Mouse (Mus musculus): ENCODE measurements around the gene Accsl. TPM values are rescaled to one million over a fixed set of nuclear protein-coding genes. Genes with fewer than 3 reads are reported as not detected.

The Accsl gene
- total RNA-seq, 2 experiments from 2014 or later = 0.24 TPM; not detected in 1

DNA sequence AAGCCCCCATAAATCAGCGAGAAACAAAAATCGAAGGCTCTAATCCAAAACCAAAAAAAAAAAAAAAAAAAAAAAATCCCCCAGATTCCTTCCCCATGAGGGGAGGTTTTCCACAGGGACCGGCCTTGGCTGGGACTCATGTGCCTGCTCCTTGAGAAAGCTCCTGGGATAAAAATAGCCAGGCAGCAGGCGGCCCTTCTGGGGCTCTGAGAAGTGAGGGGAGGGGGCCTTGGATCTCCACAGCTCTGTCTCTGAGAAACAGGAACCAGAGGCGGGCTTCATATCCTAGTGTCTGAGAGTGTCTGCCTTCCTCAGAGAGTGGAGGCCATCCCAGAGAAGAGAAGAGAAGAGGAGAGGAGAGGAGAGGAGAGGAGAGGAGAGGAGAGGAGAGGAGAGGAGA lies 8.0 kb upstream of the Accsl start:
- peak in 1 of 2 experiments; percentile 17 for DNase-seq
- intact Hi-C loops (cut with DNase I) = no loop called here

DNA sequence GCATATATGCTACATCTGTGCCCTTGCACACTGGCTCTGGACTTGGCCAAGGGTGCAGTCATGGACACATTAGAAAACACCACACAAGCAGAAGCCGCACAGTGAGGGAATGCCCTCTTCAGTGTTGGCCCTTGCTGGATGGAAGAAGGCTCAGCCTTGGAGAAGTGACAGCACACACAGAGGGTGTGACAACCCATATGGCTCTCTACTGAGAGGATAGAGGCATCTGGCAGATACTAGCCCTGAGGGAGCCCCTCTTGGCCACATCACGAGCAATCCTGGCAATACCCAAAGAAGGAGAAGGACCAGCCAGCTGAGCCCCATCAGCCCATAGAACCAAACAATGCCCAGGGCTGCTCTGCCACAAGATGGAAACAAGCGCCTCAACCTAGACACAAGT lies 5.6 kb upstream of the Accsl start:
- DNase-seq = no peak
- intact Hi-C loops (cut with DNase I) = loop anchor here (2.0 kb wide), 1 partner anchor 80 kb away; no protein-coding TSS in a partner anchor

DNA sequence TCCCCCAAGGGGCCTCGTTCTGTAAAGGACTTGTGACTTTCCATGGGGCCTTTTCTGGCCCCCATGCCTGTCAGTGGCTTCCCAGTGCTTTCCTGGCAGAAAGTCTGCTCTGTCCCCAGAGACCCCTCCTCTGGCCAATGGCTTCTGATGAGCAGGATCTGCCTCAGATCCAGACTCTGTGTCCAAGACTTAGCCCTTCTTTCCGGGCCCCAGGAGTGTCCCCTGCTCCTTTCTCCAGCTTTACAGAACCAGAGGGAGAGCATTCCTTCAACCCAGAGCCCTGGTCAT lies 5.2 kb upstream of the Accsl start:
- intact Hi-C loops (cut with DNase I) = loop anchor here (2.0 kb wide), 1 partner anchor 81 kb away; no protein-coding TSS in a partner anchor
- DNase-seq = peak; percentile 53 to 65

DNA sequence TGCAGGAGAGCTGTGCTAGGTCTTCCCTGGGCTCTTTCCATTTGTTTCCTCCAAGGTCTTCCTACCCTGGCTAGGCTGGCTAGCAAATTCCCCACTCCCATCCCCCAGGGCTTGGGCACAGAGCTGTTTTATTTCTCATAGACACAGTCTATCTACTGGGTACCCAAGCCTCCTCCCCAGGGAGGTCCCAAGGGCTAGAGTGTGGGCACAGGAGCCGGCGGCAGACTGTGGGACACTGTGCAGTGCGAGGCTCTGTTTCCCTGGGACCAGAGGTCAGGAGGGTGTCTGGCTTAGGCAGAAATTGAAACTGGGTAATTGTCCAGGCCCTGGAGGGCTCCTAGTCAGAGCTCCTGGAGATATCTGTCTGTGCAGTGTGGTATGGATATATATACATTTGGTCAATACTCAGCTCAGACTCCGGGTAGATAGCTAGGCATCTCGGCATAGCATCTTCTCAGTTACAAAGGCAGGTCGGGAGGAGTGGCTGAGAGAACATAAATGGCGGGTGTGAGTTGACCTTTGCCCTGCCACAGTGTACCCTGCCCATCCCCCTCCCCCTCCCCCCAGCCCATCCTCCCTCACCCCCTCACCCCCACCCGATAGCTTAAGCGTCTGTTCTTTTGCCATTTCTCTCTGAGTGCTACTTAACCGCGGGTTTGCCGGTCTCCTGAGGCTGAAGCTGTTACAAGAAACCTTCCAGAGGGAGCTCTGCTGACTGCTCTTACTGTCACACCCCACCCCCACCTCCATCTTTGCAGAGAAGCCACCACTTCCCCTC lies 4.7 kb upstream of the Accsl start:
- intact Hi-C loops (cut with DNase I) = loop anchor here (2.0 kb wide), 1 partner anchor 81 kb away; no protein-coding TSS in a partner anchor
- no peak for DNase-seq

DNA sequence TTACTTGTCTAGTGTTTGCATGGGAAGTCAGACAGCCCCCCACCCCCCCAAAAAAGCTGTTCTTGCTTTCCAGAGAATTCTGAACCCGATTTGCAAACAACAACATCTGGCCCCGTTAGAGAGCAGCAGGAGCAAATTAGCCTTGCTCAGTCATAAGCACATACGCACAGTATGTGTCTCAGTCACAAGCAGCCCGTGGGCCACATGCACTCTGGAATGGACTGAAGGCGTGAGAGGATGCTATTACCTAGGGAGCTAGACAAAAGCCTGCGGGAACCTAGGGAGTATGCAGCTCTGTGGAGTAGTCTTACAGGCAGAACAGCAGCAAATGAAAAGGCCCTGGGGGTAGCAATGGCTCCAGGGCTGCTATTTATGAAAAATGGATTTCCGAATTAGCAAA lies 3.3 kb upstream of the Accsl start:
- intact Hi-C loops (cut with DNase I) = no loop called here
- no peak for DNase-seq

DNA sequence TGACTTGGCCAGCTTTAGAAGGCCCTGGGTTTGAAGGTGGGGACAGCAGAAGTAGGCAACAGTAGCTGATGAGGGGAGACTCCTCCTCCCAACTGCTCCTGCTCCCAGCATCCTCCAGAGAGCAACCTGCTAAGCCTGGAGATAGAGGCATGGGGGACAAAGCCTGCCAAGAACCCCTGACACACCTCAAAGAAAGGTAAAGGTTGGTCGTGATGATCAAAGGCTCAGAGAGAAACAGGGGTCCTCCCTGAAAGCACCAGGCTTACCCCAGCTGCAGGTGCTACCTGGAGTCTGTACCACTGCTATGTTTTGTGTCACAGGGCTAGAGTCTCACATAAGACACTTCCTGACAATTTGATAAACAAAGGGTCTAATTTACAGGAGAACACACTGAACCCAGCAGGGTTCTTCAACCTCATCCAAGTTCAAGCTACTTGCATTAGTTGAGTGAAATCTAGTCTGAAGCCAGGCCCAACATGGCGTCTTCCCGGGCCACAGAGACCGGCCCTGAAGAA lies 2.5 kb upstream of the Accsl start:
- intact Hi-C loops (cut with DNase I) = loop anchor here (1.0 kb wide), 1 partner anchor 131 kb away; no protein-coding TSS in a partner anchor
- no peak for DNase-seq

DNA sequence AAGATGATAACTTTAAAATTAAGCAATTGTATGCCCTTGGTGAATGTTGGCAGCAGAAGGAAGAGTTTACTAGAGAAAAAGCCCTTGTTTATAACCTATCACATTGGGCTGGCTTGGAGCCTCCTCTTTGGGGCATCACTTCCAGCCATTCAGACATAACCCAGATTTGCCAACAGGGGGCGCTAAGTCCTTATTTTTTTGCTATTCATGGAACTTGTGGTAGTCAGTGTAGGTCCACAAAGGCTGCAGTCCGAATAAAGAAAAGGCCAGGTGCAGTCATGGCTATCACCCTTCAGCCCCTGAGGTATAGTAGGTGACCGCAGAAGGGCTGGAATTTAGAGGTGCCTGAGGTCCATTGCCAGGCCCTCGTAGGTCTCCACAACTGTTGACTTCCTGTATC lies 1.9 kb upstream of the Accsl start:
- peak; percentile 79 to 88 for DNase-seq
- intact Hi-C loops (cut with DNase I) = loop anchor here (1.0 kb wide), 1 partner anchor 131 kb away; no protein-coding TSS in a partner anchor

DNA sequence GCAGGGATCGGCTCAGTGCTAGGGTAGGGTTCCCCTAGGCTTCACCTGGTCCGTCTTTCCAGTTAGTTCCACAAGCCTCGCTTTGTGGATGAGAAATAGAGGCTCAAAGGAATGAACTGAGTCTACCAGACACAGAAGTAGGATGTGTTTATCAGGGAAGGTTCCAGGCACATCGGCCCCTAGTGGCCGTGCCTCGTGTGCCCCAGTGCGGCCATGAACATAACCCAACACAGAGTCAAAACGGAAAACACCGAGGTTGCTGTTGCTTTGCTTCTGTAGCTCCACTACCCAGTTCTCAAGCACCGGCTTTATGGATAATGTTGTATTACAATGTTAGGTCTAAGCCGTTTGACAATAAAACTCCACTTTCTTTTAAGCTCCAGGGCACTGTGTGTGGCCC lies 391 bp downstream of the Accsl start:
- intact Hi-C loops (cut with DNase I) = no loop called here
- no peak for DNase-seq

DNA sequence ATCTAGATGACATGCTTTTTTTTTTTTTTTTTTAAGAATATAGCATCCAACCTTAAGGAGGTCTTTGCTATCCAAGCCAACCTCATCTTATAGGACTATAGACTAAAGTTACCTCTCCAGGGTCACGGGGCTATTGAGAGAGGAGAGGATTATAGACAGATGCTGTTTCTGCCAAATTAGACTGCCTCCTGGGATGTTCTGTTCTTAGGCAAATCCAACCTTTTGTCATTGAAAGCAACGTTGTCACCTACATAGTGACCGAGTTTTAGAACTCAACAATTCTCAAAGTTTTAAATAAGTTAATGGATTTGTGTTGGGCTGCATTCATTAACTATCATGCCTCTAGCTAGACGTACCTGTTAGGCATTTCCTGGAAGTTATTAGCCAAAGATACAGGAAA lies 5.7 kb downstream of the Accsl start:
- no peak for DNase-seq
- intact Hi-C loops (cut with DNase I) = no loop called here

DNA sequence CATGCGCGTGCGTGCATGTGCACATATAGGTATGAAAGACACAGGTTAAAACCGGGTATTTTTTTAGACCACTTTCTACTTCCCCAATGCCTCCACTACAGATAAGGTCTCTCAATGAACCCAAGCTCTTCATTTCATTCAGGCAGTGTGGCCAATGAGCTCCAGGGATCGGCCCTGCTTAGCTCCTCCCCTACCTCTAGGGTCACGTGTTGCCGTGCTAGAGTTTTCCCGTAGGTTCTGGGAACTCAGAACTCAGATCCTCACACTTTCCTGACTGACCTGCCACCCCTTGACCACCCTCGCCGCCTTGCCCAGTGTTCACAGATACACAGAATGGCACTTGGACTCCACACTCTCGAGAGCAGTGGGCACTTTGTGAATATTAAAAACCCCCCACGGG lies 10.1 kb downstream of the Accsl start:
- no peak for DNase-seq
- intact Hi-C loops (cut with DNase I) = no loop called here

DNA sequence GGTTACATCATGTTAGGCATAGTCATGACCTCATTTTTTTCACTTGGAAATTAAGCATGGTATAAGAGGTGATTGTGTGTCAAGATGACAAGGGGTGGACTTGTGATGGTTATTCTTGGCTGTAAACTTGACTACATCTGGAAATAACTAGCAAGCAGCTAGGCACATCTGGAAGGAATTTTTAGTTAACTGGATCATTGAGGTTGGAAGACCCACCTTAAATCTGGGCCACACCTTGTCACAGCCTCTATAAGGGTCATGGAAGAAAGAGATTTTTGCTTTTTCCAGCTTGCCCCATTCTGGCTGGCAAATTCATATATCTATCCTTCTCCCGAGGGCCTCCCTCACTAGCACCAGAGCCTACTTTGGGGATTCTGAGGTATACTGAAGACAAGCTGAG lies 17.7 kb downstream of the Accsl start:
- DNase-seq = no peak

DNA sequence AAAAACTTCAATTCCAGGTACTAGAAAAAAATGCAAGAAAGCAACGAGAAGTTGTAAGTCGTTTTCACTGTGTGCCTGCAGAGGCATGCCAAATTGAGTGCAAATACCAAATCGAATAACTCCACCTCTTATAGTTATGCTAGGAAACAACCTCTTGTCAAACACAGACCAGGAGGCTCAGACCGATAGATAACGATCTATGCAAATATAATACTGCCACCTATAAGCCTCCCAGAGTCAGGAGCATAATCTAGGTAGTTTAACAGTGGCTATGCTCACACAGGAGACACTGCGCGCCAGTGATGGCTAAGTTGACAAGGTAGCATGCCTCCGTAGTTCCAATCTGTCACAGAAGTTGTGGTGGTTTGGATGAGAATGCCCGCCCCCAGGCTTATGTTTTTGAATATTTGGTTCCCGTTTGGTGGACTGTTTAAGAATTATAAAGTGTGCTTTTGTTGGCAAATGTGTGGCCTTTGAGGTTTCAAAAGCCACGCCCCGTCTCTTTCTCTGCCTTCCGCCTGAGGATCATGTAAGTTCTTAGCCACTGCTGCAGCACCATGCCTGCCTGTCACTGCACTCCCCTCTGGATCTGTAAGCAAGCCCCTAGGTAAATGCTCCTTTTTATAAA lies 18.5 kb downstream of the Accsl start:
- DNase-seq = no peak
- intact Hi-C loops (cut with DNase I) = no loop called here

More for the DNA sequence above, 17.7 kb downstream of the Accsl start:
- intact Hi-C loops (cut with DNase I) = no loop called here

DNA sequence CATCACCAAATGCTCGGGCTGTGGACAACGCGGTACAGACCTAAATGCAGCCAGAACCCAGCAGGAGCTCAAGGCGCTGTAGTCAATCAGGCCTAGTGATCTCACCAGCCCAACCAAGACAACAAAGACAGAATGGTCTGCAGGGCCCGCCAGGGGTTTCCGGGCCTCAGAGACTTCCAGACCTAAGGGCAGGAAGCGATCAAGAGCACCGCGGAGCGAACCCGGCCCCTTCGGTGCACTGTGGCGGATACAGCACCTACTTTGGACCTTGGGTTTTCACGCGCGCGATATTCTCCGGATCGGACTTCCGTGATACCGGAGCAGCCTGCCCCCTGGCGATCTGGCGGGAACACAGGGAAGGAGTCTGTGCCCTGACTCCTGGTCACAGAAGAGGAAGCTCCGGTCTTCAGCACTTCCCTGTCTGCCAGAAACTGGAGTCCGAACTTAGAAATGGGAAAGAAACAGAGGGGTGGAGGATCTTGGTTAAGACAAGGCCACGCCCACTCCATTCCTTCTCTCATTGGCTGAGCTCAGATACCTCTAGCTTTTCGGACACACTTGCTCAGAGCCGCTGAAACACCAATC lies 19.4 kb downstream of the Accsl start, which contains the start of gene Accs:
Gene Accs, minus strand, starts transcription at position 439 of the 585 bp plus-strand sequence.
- intact Hi-C loops (cut with DNase I) = no loop called here
- peak; percentile 80 to 85 for DNase-seq

DNA sequence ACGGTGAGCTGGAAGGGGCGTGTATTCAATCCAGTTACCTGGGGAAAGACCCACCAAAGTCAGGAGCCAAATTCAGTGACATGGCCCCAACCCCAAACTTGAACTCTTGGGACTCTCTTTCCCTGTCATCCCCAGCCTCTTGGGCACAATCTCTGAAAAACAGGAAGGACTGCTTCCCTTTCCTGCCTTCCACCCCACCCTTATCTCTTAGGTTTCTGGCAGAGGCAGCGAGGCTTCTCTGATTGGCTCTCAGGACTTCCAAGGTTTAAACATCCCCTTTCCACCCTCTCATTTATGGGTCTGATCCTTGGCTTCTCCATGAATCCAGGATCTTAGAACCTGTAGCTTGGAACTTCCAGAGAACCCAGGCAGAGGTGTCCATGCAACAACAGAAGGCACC lies 27.6 kb downstream of the Accsl start:
- intact Hi-C loops (cut with DNase I) = no loop called here
- no peak for DNase-seq

DNA sequence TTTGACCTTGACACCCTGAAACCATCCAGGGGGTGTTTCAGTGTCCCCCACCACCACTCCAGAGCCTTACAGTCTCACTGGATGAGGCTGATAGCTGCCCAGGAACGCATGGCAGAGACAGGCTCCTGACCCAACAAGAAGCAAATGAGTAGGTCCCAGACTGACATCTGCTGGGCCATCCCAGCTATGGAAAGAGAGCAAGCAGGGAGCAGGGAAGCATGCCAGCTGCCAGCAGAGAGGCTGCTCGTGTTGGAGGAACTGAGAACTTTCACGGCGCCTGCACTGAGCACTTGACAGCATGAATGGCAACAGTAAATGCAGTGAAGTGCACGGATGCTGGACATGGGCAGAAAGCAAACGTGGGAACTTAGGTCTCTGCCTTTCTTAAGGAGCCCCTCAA lies 28.8 kb downstream of the Accsl start:
- intact Hi-C loops (cut with DNase I) = no loop called here

DNA sequence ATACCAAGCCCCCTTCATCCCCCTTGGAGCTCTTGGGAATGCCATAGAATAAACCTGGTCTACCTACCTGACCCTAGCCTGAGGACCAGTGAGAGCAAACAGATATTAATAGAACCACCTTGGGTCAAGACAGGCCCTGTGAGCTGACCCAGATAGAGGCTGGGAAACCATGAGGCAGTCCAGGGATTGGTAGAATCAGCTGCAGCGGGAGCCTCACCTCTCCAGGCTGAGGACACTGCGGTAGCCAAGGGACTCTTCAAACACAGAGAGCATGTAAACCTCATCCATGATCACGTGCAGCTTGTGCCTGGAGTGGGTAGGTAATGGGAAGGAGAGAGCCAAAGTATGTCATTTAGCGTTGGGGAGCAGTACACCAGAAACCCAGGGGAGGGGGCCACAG lies 30.0 kb downstream of the Accsl start:
- no peak for DNase-seq
- intact Hi-C loops (cut with DNase I) = no loop called here

More for the DNA sequence above, 28.8 kb downstream of the Accsl start:
- no peak for DNase-seq

DNA sequence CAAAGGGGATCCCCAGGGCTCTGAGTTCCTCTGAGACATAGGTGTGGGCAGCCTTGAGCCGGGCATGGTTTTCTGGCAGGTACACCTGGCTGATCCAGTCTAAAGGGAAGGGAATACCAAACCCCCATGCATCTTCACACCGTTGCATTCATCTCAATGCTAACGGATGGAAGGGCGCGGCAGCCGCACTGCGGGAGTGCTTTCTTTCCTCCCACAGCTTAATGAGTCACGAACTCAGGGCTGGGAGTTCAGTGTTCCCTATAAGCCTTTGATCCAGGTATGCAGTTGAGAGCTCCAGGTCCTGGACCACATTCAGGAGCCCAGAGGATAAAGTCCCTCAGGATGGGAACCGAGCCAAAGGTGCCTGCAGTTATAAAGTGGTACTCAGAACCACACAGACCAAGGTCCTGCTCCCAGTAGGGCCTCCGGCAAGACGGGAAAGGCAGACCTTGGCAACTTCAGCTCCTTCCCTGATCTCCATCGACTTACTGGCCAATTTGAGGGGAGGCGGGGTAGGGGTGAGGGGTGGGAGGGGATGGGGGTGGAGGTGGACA lies 32.6 kb downstream of the Accsl start:
- DNase-seq = no peak
- intact Hi-C loops (cut with DNase I) = no loop called here

DNA sequence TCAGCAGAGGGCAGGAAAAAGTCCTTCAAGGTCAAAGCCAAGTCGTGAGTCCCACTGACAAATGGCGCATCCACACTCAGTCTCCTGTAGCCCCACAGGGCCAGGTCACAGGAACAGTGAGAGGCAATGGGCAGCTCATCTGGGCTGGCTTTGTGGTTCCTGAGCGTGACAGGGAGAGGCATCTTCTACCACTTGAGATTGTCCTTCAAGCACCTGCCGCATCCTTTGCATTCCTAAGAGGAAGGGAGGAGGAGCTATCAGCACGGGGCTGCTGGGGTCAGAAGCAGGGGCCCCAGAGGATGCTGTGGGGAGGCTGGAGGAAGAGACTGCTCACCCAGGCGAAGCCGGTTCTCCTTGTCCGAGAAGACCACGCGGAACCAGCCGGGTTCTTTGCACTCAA lies 33.4 kb downstream of the Accsl start:
- intact Hi-C loops (cut with DNase I) = no loop called here

DNA sequence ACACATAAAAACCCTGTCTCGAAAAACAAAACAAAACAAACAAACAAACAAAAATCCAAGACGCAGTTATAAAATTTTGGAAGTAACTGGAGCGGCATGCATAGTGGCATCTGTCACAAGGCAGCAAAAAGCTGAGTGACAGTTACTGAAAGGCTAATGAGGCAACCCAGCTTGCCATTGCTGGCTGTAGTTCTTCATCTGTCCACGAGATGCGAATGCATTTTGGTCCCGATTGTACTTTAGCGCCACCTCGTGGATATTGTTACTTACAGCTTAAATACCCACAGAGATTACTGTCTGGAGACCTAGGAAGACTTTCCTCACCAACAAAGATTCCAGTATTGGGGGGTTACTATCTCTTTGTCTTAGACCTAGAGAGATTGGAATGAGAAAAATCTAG lies 45.4 kb downstream of the Accsl start:
- intact Hi-C loops (cut with DNase I) = no loop called here
- DNase-seq = peak; percentile 82 to 90

More for the DNA sequence above, 33.4 kb downstream of the Accsl start:
- no peak for DNase-seq

DNA sequence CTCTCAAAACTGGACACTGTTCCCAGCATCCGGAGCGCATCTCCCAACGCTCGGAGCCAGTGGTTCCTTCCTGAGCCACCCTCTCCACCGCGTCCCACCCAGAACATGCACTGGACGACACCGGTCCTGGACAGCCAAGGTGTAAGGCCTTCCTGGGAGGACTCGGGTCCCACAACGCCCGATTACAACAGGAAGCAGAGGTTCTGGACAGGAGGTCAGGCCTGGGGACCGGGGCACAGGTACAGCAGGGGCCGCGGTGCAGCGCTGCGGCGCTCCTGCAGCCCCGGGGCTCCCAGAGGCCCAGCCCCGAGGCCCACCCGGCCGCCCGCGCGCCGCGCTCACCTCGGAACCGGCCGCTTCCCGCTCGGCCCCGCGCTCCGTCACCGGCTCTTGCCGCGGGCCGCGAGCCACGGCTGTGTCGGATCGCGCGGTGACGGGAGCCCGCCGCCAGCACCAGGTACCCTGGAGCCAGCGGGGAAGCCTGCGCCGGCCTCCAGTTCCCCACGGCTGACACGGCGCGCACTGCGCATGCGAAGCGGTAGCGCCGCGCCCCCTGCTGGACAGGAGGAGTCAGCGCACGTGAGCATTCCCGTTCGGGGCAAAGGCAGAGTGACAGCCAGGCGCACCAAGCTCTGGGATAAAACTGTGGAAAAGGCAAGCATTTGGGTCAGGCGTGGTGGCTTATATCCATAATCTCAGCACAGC lies 46.8 kb downstream of the Accsl start, which contains the start of gene Ext2:
Gene Ext2, minus strand, starts transcription at position 524 of the 705 bp plus-strand sequence.
- DNase-seq = peak; percentile 94 to 96
- intact Hi-C loops (cut with DNase I) = no loop called here

DNA sequence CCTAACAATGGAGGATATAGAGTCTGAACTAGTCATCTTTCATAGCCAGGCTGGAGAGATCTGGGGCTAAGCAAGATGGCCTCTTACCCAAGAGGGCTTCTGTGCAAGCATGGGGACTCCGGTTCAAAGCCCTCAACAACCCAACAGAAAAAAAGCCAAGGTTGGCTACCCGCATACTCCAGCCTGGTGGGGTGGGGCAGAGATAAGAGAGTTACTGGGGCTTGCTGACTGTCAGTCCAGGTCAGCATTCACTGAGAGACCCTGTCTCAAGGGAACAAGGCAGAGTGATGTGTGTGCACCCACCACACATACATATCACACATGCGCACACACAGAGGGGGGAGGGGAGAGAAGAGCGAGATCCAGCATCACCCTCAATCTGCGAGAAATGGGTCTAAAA lies 51.2 kb downstream of the Accsl start:
- intact Hi-C loops (cut with DNase I) = no loop called here

More for the DNA sequence above, 51.2 kb downstream of the Accsl start:
- DNase-seq = no peak

All from heart, postnatal 10 days (tissue).